Mouse (Mus musculus): ENCODE results near the gene Dnase1.
A peak's percentile ranks its signal among the peaks of the same experiment; 100 is the strongest.
"Not testable (repeated sequence)": the region's sequence is repeated elsewhere in the genome, so short reads cannot be mapped to it uniquely, and the experiment has no call there.

Dnase1 gene

GRCm38 (mm10) chr16:4036807-4037206 is at the start of gene Dnase1:
Gene Dnase1, plus strand, starts transcription at chr16:4036942.
- no peak for DNase-seq

GRCm38 (mm10) chr16:3988410-3988809 is 48.3 kb upstream of the Dnase1 start:
- DNase-seq, result no peak

- peak; percentile 92 to 96 for DNase-seq
Observed at GRCm38 (mm10) chr16:4003489-4004398, 33.0 kb upstream of the Dnase1 start, which contains the start of gene Slx4. Gene Slx4, minus strand, starts transcription at chr16:4003770.

- DNase-seq, result no peak
Observed at GRCm38 (mm10) chr16:4012882-4013570, 23.7 kb upstream of the Dnase1 start.

- no peak for DNase-seq
Observed at GRCm38 (mm10) chr16:4014040-4014668, 22.6 kb upstream of the Dnase1 start.

- DNase-seq, result not testable (repeated sequence)
Observed at GRCm38 (mm10) chr16:4016786-4017185, 20.0 kb upstream of the Dnase1 start.

- not testable (repeated sequence) for DNase-seq
Observed at GRCm38 (mm10) chr16:4017466-4017865, 19.3 kb upstream of the Dnase1 start.

- DNase-seq, result no peak
Observed at GRCm38 (mm10) chr16:4021241-4021640, 15.5 kb upstream of the Dnase1 start.

GRCm38 (mm10) chr16:4022719-4023118 is 14.0 kb upstream of the Dnase1 start:
- DNase-seq, result no peak

GRCm38 (mm10) chr16:4026672-4027071 is 10.1 kb upstream of the Dnase1 start:
- no peak for DNase-seq

- no peak for DNase-seq
Observed at GRCm38 (mm10) chr16:4027211-4027610, 9.5 kb upstream of the Dnase1 start.

GRCm38 (mm10) chr16:4029371-4029841 is 7.3 kb upstream of the Dnase1 start:
- no peak for DNase-seq

- DNase-seq, result no peak
Observed at GRCm38 (mm10) chr16:4030501-4030900, 6.2 kb upstream of the Dnase1 start.

- DNase-seq, result no peak
Observed at GRCm38 (mm10) chr16:4031441-4032274, 5.1 kb upstream of the Dnase1 start.

- no peak for DNase-seq
Observed at GRCm38 (mm10) chr16:4032341-4032748, 4.4 kb upstream of the Dnase1 start.

- no peak for DNase-seq
Observed at GRCm38 (mm10) chr16:4033971-4034370, 2.8 kb upstream of the Dnase1 start.

GRCm38 (mm10) chr16:4034476-4034875 is 2.3 kb upstream of the Dnase1 start:
- DNase-seq, result no peak

- no peak for DNase-seq
Observed at GRCm38 (mm10) chr16:4035575-4035974, 1.2 kb upstream of the Dnase1 start.

GRCm38 (mm10) chr16:4037690-4038089 is 948 bp downstream of the Dnase1 start:
- DNase-seq, result no peak

- DNase-seq, result no peak
Observed at GRCm38 (mm10) chr16:4040206-4040605, 3.5 kb downstream of the Dnase1 start.

- no peak for DNase-seq
Observed at GRCm38 (mm10) chr16:4041646-4042045, 4.9 kb downstream of the Dnase1 start.

- DNase-seq, result no peak
Observed at GRCm38 (mm10) chr16:4044093-4044492, 7.4 kb downstream of the Dnase1 start.

All from thymus, adult 18-20 months (tissue).